Mouse (Mus musculus) C2C12 (cell line): ENCODE data around the gene Glis3.

Source experiments
- CEBPB ChIP-seq: IDR thresholded peaks from one replicate; pipeline ENCODE4 v1.6.1; 2011; ENCODE audit warnings: low read depth, mild to moderate bottlenecking, control low read depth, moderate library complexity
- CTCF ChIP-seq: IDR thresholded peaks from one replicate; pipeline ENCODE4 v1.5.1; 2011; ENCODE audit not compliant: control insufficient read depth, insufficient read depth, insufficient read length
- FOSL1 ChIP-seq: IDR thresholded peaks from one replicate; pipeline ENCODE4 v1.8.0; 2011; ENCODE audit warnings: mild to moderate bottlenecking, low read length; ENCODE audit not compliant: poor library complexity, insufficient read depth, severe bottlenecking
- MAX ChIP-seq: IDR thresholded peaks from one replicate; pipeline ENCODE4 v1.6.1; 2011; ENCODE audit warnings: mild to moderate bottlenecking, control low read depth
- MYOD1 ChIP-seq: IDR thresholded peaks from one replicate; pipeline ENCODE4 v1.6.1; 2011; ENCODE audit warnings: low read depth; ENCODE audit not compliant: control insufficient read depth, insufficient read length
- MYOG ChIP-seq: IDR thresholded peaks from one replicate; pipeline ENCODE4 v1.6.1; 2011; ENCODE audit not compliant: control insufficient read depth, insufficient read length; ENCODE audit errors: extremely low read depth
- USF1 ChIP-seq: IDR thresholded peaks from one replicate; pipeline ENCODE4 v1.6.1; 2011; ENCODE audit warnings: low read depth, mild to moderate bottlenecking, control low read depth, moderate library complexity

DNA sequence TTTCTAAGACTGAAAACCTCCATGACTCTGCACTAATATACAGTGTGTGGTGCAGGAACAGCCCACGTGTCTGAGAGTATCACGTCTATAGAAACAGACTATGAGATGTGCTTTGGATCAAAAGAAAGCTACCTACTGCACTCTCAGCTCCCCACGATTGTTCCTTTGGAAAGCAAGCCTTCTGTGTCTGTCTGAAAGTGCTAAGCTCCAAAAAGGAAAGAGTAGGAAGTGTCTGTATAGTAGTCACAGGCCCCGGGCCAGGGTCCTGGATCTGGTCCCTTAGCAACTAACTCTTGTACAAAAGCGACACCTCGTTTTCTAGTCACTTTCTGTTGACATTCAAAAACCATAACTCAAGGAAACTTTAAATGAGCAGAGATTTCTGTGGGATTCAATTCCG, 62.1 kb downstream of the Glis3 start:
- TF ChIP-seq CTCF (no peak), USF1 (no peak), CEBPB (no peak), MAX (no peak), FOSL1 (no peak), MYOG (no peak), MYOD1 (no peak)
